Mouse (Mus musculus) limb, embryonic 14.5 days (tissue): ENCODE results near the gene Prune2. TPM values are rescaled to one million over a fixed set of nuclear protein-coding genes. Genes with fewer than 3 reads are reported as not detected.
"Not testable (repeated sequence)": the region's sequence is repeated elsewhere in the genome, so short reads cannot be mapped to it uniquely, and the experiment has no call there.

ENCODE experiments used
- ATAC-seq: fragments of 200-750 bp; cut with Nextera tagmentation; 2 replicates; pipeline ENCODE4 v1.8.0; 2017; ENCODE audit warnings: low read depth, moderate number of reproducible peaks, moderate TSS enrichment; ENCODE audit not compliant: low FRiP score
- DNase-seq: peaks from one replicate; pipeline ENCODE4 v3.0.0-alpha.2; 2015; ENCODE audit warnings: low spot score
- H3K27ac ChIP-seq: fragments of 300-500 bp; sonication (generic); replicated peaks from 2 replicates; pipeline ENCODE4 v1.5.1; 2014; ENCODE audit warnings: low read depth, mild to moderate bottlenecking, low read length, moderate library complexity, mixed read lengths
- H3K27me3 ChIP-seq: fragments of 300-500 bp; sonication (generic); 2 replicates; pipeline ENCODE4 v1.6.1; 2014; ENCODE audit warnings: low read length, mixed read lengths; ENCODE audit not compliant: control insufficient read depth, insufficient read depth
- H3K36me3 ChIP-seq: fragments of 300-500 bp; sonication (generic); 2 replicates; pipeline ENCODE4 v1.6.1; 2014; ENCODE audit warnings: mild to moderate bottlenecking, low read length, moderate library complexity, mixed read lengths; ENCODE audit not compliant: control insufficient read depth, insufficient read depth
- H3K4me1 ChIP-seq: fragments of 300-500 bp; sonication (generic); 2 replicates; pipeline ENCODE4 v1.6.1; 2014; ENCODE audit warnings: antibody characterized with exemption, low read length, mixed read lengths; ENCODE audit not compliant: control insufficient read depth, insufficient read depth
- H3K4me2 ChIP-seq: fragments of 300-500 bp; sonication (generic); replicated peaks from 2 replicates; pipeline ENCODE4 v1.6.1; 2014; ENCODE audit warnings: low read depth, mild to moderate bottlenecking, low read length, moderate library complexity; ENCODE audit not compliant: severe bottlenecking
- H3K4me3 ChIP-seq: fragments of 300-500 bp; sonication (generic); replicated peaks from 2 replicates; pipeline ENCODE4 v1.5.1; 2014; ENCODE audit warnings: low read length
- H3K9ac ChIP-seq: fragments of 300-500 bp; sonication (generic); 2 replicates; pipeline ENCODE4 v1.6.1; 2014; ENCODE audit warnings: mild to moderate bottlenecking, low read depth, low read length, moderate library complexity; ENCODE audit not compliant: severe bottlenecking
- H3K9me3 ChIP-seq: fragments of 300-500 bp; sonication (generic); 2 replicates; pipeline ENCODE4 v1.6.1; 2016; ENCODE audit warnings: low read length; ENCODE audit not compliant: control insufficient read depth
- POLR2A ChIP-seq: fragments of 200-500 bp; IDR thresholded peaks from 2 replicates; pipeline ENCODE4 v1.8.0; 2012; ENCODE audit warnings: inconsistent platforms, mild to moderate bottlenecking, moderate library complexity, borderline replicate concordance; ENCODE audit not compliant: insufficient read depth, insufficient read length; ENCODE audit errors: extremely low read depth
- WGBS: fragments of 180-500 bp; shearing (Covaris S2); extraction: QIAGEN DNeasy Blood & Tissue Kit; methylation state at CpG from one replicate; pipeline ENCODE4 v1.1.7; 2014; 5-methylcytosine and 5-hydroxymethylcytosine counted together
- polyA plus RNA-seq, 2 experiments: library from polyadenylated mRNA; depleted of rRNA in 1 of 2; stranded (reverse) in 1 of 2; unstranded in 1 of 2; fragments of >200 nt; fragmentation: Nextera tagmentation in 1 of 2; extraction: Ambion mirVana in 1 of 2; gene quantifications; 2 replicates each; pipeline versions ENCODE4 v1.2.1 to v1.2.3; 2012 to 2014

Prune2 gene
- polyA plus RNA-seq, 2 experiments: 2.1 to 2.3 TPM

GRCm38 (mm10) chr19:17169746-17170145 lies 213.8 kb downstream of the Prune2 start:
- H3K4me1 ChIP-seq: no peaks in the 10 kb centered on the region
- H3K9me3 ChIP-seq: no peaks in the 10 kb centered on the region
- whole genome bisulfite sequencing: 85% methylated on average over 10 of the region's 10 CpGs
- no peaks in the 10 kb centered on the region for H3K36me3 ChIP-seq
- no peak overlapping the region for H3K4me2 ChIP-seq
- no peaks in the 10 kb centered on the region for H3K27me3 ChIP-seq
- no peak overlapping the region for H3K4me3 ChIP-seq
- H3K9ac ChIP-seq: no peak overlapping the region
- no peak overlapping the region for H3K27ac ChIP-seq
- ATAC-seq (no peak), DNase-seq (no peak)
- no peak for TF ChIP-seq POLR2A

GRCm38 (mm10) chr19:17174501-17174900 lies 218.6 kb downstream of the Prune2 start:
- H3K27ac ChIP-seq, H3K4me3 ChIP-seq, H3K9ac ChIP-seq, H3K27me3 ChIP-seq, H3K36me3 ChIP-seq, DNase-seq, ATAC-seq, H3K4me2 ChIP-seq, H3K9me3 ChIP-seq, H3K4me1 ChIP-seq: not testable (repeated sequence)
- 84% methylated on average over 2 of the region's 2 CpGs for WGBS

- WGBS: 21% methylated on average over 4 of the region's 4 CpGs
- ATAC-seq (no peak), DNase-seq (no peak)
- TF ChIP-seq POLR2A: no peak
- Histone ChIP-seq H3K4me2 (no peak overlapping the region), H3K9me3 (no peaks in the 10 kb centered on the region), H3K4me1 (no peaks in the 10 kb centered on the region), H3K4me3 (no peak overlapping the region), H3K36me3 (no peaks in the 10 kb centered on the region), H3K27ac (no peak overlapping the region), H3K9ac (no peak overlapping the region), H3K27me3 (no peaks in the 10 kb centered on the region)
Observed at GRCm38 (mm10) chr19:17180506-17180905, 224.6 kb downstream of the Prune2 start.

- H3K36me3 ChIP-seq: no peaks in the 10 kb centered on the region
- DNase-seq (no peak), ATAC-seq (no peak)
- no peaks in the 10 kb centered on the region for H3K4me1 ChIP-seq
- H3K27me3 ChIP-seq: no peaks in the 10 kb centered on the region
- no peak overlapping the region for H3K4me2 ChIP-seq
- no peaks in the 10 kb centered on the region for H3K9me3 ChIP-seq
- no peak overlapping the region for H3K4me3 ChIP-seq
- 79% methylated on average over 5 of the region's 5 CpGs for WGBS
- TF ChIP-seq POLR2A: no peak
- H3K27ac ChIP-seq: no peak overlapping the region
- H3K9ac ChIP-seq: no peak overlapping the region
Observed at GRCm38 (mm10) chr19:17194730-17195129, 238.8 kb downstream of the Prune2 start.

- DNase-seq: no peak
- 65% methylated on average over 8 of the region's 8 CpGs for WGBS
- ATAC-seq: no peak
- Histone ChIP-seq H3K4me2 (no peak overlapping the region), H3K36me3 (no peaks in the 10 kb centered on the region), H3K27me3 (no peaks in the 10 kb centered on the region), H3K9me3 (no peaks in the 10 kb centered on the region), H3K9ac (no peak overlapping the region), H3K4me1 (no peaks in the 10 kb centered on the region), H3K4me3 (no peak overlapping the region), H3K27ac (no peak overlapping the region)
- no peak for TF ChIP-seq POLR2A
Observed at GRCm38 (mm10) chr19:17199059-17199458, 243.1 kb downstream of the Prune2 start.

DNA sequence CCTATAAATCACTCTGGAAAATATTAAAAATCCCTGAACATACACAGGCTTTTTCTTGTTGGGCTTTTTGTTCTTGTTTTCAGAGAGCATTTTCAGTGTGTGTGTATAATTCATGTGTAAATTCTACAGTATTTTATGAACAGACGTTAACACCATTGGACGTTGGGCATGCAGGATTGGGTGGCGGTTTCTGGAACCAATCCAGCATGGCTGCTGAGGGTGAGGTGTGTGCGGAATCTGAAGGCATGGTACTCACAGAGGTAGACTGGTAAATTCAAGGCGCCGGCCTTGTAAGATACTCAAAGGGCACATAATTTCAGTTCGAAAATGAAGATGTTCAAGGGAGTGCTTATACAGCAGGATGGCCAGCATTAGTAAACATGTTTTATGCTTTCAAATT lies 251.2 kb downstream of the Prune2 start:
- 71% methylated on average over 7 of the region's 7 CpGs for WGBS
- H3K27me3 ChIP-seq: no peaks in the 10 kb centered on the region

More for the DNA sequence above, 251.2 kb downstream of the Prune2 start:
- Histone ChIP-seq H3K4me3 (no peak overlapping the region), H3K36me3 (no peaks in the 10 kb centered on the region), H3K4me1 (no peaks in the 10 kb centered on the region), H3K4me2 (no peak overlapping the region), H3K9me3 (no peaks in the 10 kb centered on the region), H3K9ac (no peak overlapping the region), H3K27ac (no peak overlapping the region)
- ATAC-seq (no peak), DNase-seq (no peak)
- TF ChIP-seq POLR2A: no peak
